Mouse (Mus musculus) brain, adult 10 weeks (tissue): ENCODE data around the gene Atp1b4. TPM values are rescaled to one million over a fixed set of nuclear protein-coding genes. Genes with fewer than 3 reads are reported as not detected.

Source experiments
- polyA plus RNA-seq: library from polyadenylated mRNA; stranded (reverse); fragments of 350-450 nt; fragmentation: Illumina TruSeq; extraction: RNeasy Lipid Tissue Mini Kit (QIAGEN cat#74804); gene quantifications from one replicate; pipeline ENCODE4 v1.2.3, GENCODE M21; 2015; ENCODE audit warnings: low read depth, low replicate concordance

Atp1b4 gene
- not detected for polyA plus RNA-seq

GRCm38 (mm10) chrX:38315884-38316283 lies at the start of gene Atp1b4:
Gene Atp1b4, plus strand, starts transcription at chrX:38316184.

Other genes with a start within 250 kb of the Atp1b4 start
- gene Rhox10, start 249.7 kb upstream of the Atp1b4 start, polyA plus RNA-seq = not detected
- not detected for gene Rhox11, start 231.0 kb upstream of the Atp1b4 start, polyA plus RNA-seq
- not detected for gene Rhox12, start 205.3 kb upstream of the Atp1b4 start, polyA plus RNA-seq
- not detected for gene Rhox13, start 195.0 kb upstream of the Atp1b4 start, polyA plus RNA-seq
- gene Zbtb33, start 126.4 kb upstream of the Atp1b4 start, polyA plus RNA-seq = 21.4 TPM
- 21.5 TPM for gene Tmem255a, start 63.7 kb upstream of the Atp1b4 start, polyA plus RNA-seq
- gene Lamp2, start 140.3 kb downstream of the Atp1b4 start, polyA plus RNA-seq = 103 TPM